Comparison of ENCODE assay signal across 8 mouse cellular contexts in the genomic region with DNA sequence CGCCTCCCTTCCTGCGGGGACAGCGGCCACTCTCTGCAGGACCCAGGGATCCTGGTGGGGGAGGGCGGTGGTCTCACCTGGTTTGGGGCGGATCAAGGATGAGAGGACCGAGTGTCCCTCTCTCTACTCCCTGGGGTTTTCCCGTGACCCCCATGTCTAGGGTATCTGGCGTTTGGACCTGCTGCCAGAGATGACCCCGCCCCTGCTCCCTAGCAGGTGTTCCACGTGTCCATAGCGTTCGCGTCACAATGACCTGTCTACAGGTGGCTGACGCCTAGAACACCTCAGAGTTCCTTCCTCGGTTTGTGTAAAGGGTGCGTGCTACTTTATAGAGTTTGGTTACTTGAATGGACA. TPM values are rescaled to one million over a fixed set of nuclear protein-coding genes. Genes with fewer than 3 reads are reported as not detected.
DNase-seq lines count a peak whose midpoint lies in the region; ATAC-seq lines count a peak whose summit lies in the region.

A gene (minus strand): TSS at position 193 of the 354 bp plus-strand sequence.

- WGBS in forebrain, embryonic 11.5 days: under 1% methylated on average over 16 of the region's 16 CpGs

- H3K9ac ChIP-seq in forebrain, embryonic 11.5 days (ENCODE audit: low read length): peak within 1 kb of the TSS; percentile 75

- no peak for ATAC-seq in forebrain, embryonic 11.5 days (replicated peaks; ENCODE audit: low FRiP score)

- no peak within 1 kb of the TSS for H3K27ac ChIP-seq in forebrain, embryonic 11.5 days (ENCODE audit: low read depth, low read length)

- H3K27me3 ChIP-seq in forebrain, embryonic 11.5 days (ENCODE audit: control insufficient read depth, insufficient read depth, low read length): peaks cover 6% of the 10 kb centered on the region; the same call in 1 of the 2 replicates

- no peak for DNase-seq in layer of hippocampus, adult 18-20 months (ENCODE audit: low spot score in 2 of 2)
- DNase-seq in layer of hippocampus, adult 9-10 months (ENCODE audit: low spot score): no peak
- no peak for DNase-seq in adrenal gland, postnatal 25 days
- DNase-seq in forebrain, embryonic 11.5 days (ENCODE audit: low spot score): no peak
- peak; percentile 23 for DNase-seq in layer of hippocampus, adult 9-11 months
- peak; percentile 43 for DNase-seq in lung, postnatal 25 days (ENCODE audit: low spot score)
- peak; percentile 61 for DNase-seq in yolk sac, embryonic 10.5 days (ENCODE audit: low spot score)
- no peak for DNase-seq in spleen, postnatal 36 days (ENCODE audit: low spot score in 2 of 2)

- H3K36me3 ChIP-seq in forebrain, embryonic 11.5 days (ENCODE audit: control insufficient read depth, insufficient read depth, low read length): no peaks in the 10 kb centered on the region

- 0 out of 2 replicates have a peak, but pooled peaks cover 2% of the 10 kb centered on the region for H3K4me1 ChIP-seq in forebrain, embryonic 11.5 days (replicated peaks; ENCODE audit: control insufficient read depth, insufficient read depth, low read length)

- H3K9me3 ChIP-seq in forebrain, embryonic 11.5 days (ENCODE audit: control insufficient read depth, low read length): no peaks in the 10 kb centered on the region

- H3K4me3 ChIP-seq in forebrain, embryonic 11.5 days (ENCODE audit: low read depth, low read length): peak within 1 kb of the TSS; percentile 78

- H3K4me2 ChIP-seq in forebrain, embryonic 11.5 days (ENCODE audit: low read depth, low read length, severe bottlenecking): peak within 1 kb of the TSS; percentile 95

RNA-seq across cellular contexts. Expression of the gene that starts here (rescaled TPM):
- total RNA-seq in layer of hippocampus, adult 18-20 months (2021): 10 to 100 TPM; 54.6 to 57.9 TPM
- 40.9 and 45.0 TPM in 2 replicates for total RNA-seq in adrenal gland, postnatal 25 days (2021)
- 11.6 and 13.2 TPM in 2 replicates for polyA plus RNA-seq in forebrain, embryonic 11.5 days (2014; fragmentation: Nextera tagmentation; extraction: Ambion mirVana)

Comparison
In these comparisons a context has a peak if more than half of its experiments do, and no peak if none do; other contexts are left out.
1. DNase-seq: peak in layer of hippocampus, adult 9-11 months (single experiment), lung, postnatal 25 days (single experiment) and yolk sac, embryonic 10.5 days (single experiment); none in layer of hippocampus, adult 18-20 months (0 of 2), layer of hippocampus, adult 9-10 months (single experiment), adrenal gland, postnatal 25 days (single experiment), forebrain, embryonic 11.5 days (single experiment) and spleen, postnatal 36 days (0 of 2).